Mouse (Mus musculus): Measurements from ENCODE around the gene Zfp790.

DNA sequence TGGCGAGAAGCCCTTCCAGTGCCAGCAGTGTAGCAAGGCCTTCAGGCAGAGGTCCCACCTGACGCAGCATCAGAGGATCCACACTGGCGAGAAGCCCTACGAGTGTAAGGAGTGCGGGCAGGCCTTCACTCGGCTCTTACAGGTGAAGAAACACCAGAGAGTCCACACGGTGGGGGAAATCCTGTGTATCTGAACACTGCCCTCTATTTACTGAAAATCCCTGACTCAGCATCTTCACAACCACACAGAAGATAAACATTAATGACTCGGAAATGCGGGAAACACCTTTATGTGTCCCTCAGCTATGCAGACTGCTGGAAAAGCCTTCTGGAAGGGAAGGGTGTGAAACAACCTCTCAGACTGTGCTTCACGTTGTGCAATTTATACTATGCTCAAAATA lies 38.5 kb upstream of the Zfp790 start:
- TF ChIP-seq MAFK (IDR thresholded peaks at IDR 0.05; ENCODE audit: insufficient read depth, low read depth, low read length) (peak; percentile 91), ZNF384 (IDR thresholded peaks at IDR 0.05; ENCODE audit: low read depth, low read length) (no peak), ZC3H11A (IDR thresholded peaks at IDR 0.05; ENCODE audit: borderline replicate concordance, low read depth, low read length) (no peak)
